Mouse (Mus musculus) midbrain, embryonic 11.5 days (tissue): ENCODE results near the gene Ltbr. TPM values are rescaled to one million over a fixed set of nuclear protein-coding genes. Genes with fewer than 3 reads are reported as not detected.

ENCODE experiments used
- ATAC-seq: fragments of 200-750 bp; cut with Nextera tagmentation; 2 replicates; pipeline ENCODE4 v1.8.0; 2017; ENCODE audit warnings: moderate TSS enrichment, moderate library complexity; ENCODE audit not compliant: low FRiP score
- DNase-seq: peaks from one replicate; pipeline ENCODE4 v3.0.0; 2015; ENCODE audit warnings: low spot score; ENCODE audit errors: missing footprints
- H3K27ac ChIP-seq: fragments of 300-500 bp; sonication (generic); 2 replicates; pipeline ENCODE4 v1.5.1; 2014; ENCODE audit warnings: low read depth, low read length
- H3K27me3 ChIP-seq: fragments of 300-500 bp; sonication (generic); 2 replicates; pipeline ENCODE4 v1.6.1; 2014; ENCODE audit warnings: mild to moderate bottlenecking, low read length, moderate library complexity, mixed read lengths; ENCODE audit not compliant: control insufficient read depth, insufficient read depth
- H3K36me3 ChIP-seq: fragments of 300-500 bp; sonication (generic); 2 replicates; pipeline ENCODE4 v1.6.1; 2014; ENCODE audit warnings: mild to moderate bottlenecking, low read length, moderate library complexity, mixed read lengths; ENCODE audit not compliant: control insufficient read depth, insufficient read depth
- H3K4me1 ChIP-seq: fragments of 300-500 bp; sonication (generic); 2 replicates; pipeline ENCODE4 v1.6.1; 2014; ENCODE audit warnings: low read length; ENCODE audit not compliant: control insufficient read depth, insufficient read depth
- H3K4me2 ChIP-seq: fragments of 300-500 bp; sonication (generic); 2 replicates; pipeline ENCODE4 v1.6.1; 2014; ENCODE audit warnings: mild to moderate bottlenecking, moderate library complexity
- H3K4me3 ChIP-seq: fragments of 300-500 bp; sonication (generic); 2 replicates; pipeline ENCODE4 v1.5.1; 2014; ENCODE audit warnings: low read depth, low read length
- H3K9ac ChIP-seq: fragments of 300-500 bp; sonication (generic); 2 replicates; pipeline ENCODE4 v1.6.1; 2014; ENCODE audit warnings: low read length
- H3K9me3 ChIP-seq: fragments of 300-500 bp; sonication (generic); 2 replicates; pipeline ENCODE4 v1.6.1; 2016; ENCODE audit warnings: low read length; ENCODE audit not compliant: control insufficient read depth
- WGBS: fragments of 180-500 bp; shearing (Covaris S2); extraction: QIAGEN DNeasy Blood & Tissue Kit; methylation state at CpG from one replicate; pipeline ENCODE4 v1.1.7; 2014; 5-methylcytosine and 5-hydroxymethylcytosine counted together
- polyA plus RNA-seq: library from polyadenylated mRNA; unstranded; fragments of >200 nt; fragmentation: Nextera tagmentation; extraction: Ambion mirVana; gene quantifications from 2 replicates; pipeline ENCODE4 v1.2.1, GENCODE M21; 2014

Gene Ltbr
- polyA plus RNA-seq, 1 experiment from 2014 or later, result 18.0 TPM

DNA sequence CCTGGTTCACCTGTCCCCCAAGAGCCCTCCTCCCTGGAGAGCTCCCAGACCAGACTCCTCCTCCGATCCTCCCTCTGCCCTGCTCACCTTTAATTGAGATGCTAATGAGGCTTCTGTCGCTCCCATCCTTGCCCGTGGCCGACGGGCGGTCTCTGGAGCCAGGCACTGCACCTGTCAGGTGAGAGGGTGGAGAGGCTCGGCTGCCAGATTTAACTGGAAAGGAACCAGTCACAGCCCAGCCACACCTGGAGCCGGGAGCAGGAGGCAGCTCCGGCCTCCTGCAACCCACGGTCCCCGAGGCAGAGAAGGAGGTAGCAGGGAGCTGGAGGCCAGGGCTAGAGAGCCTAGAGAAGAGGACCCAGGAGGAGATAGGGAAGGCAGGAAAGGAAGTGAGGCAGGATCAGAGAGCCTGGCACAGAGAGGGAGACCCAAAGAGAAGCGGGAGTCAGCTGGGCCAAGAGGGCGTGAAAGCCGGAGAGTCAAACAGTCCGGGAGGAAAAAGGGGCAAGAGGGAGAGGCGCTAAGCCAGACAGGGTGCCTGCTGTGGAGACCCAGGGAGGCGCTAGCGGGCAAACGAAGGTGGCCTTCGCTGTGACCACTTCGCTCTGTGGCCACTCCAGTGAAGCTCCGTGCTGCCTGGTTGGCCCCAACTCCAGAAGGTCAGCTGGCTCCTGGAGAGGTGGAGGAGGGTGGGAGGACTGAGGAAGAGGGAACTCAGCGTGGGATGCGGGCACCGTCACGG, 7.6 kb upstream of the Ltbr start:
- WGBS, result 6% methylated on average over 26 of the region's 26 CpGs
- Histone ChIP-seq H3K4me1 (no peaks in the 10 kb centered on the region), H3K9me3 (no peaks in the 10 kb centered on the region), H3K4me3 (no peak overlapping the region), H3K9ac (no peak overlapping the region), H3K4me2 (no peak overlapping the region), H3K36me3 (no peaks in the 10 kb centered on the region), H3K27ac (no peak overlapping the region), H3K27me3 (peaks cover 28% of the 10 kb centered on the region)
- no peak for ATAC-seq
- DNase-seq, result peak; percentile 85

DNA sequence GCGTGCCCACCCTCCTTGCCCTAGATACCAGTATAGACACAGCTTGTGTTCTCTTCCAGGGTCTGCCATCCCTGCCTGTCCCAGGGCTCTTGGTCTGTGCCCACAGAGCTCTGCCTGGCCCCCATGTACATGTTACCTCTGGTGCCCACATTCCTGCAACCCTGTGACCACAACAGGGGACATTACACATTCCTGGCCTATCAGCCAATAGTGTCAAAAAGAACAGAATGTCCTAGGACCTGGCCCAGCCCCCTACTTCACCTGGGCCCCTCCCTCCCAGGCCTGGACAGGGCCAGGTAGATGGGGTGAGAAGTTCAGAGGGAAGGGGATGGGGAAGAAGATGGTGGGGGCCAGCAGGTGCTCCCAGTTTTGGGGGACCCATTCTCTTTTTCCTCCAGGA, 6.6 kb upstream of the Ltbr start, which contains the start of gene Scnn1a:
Gene Scnn1a, plus strand, starts transcription at position 337 of the 400 bp plus-strand sequence.
- no peak within 1 kb of the TSS for H3K4me3 ChIP-seq
- H3K36me3 ChIP-seq, result no peaks in the 10 kb centered on the region
- DNase-seq (peak; percentile 60), ATAC-seq (0 out of 2 replicates have a peak, but pooled peaks have one; percentile 14)
- no peak within 1 kb of the TSS for H3K27ac ChIP-seq
- peaks cover 28% of the 10 kb centered on the region for H3K27me3 ChIP-seq
- H3K4me2 ChIP-seq, result no peak within 1 kb of the TSS
- H3K9me3 ChIP-seq, result no peaks in the 10 kb centered on the region
- no peaks in the 10 kb centered on the region for H3K4me1 ChIP-seq
- WGBS, result 89% methylated on average over 1 of the region's 1 CpGs
- no peak within 1 kb of the TSS for H3K9ac ChIP-seq

DNA sequence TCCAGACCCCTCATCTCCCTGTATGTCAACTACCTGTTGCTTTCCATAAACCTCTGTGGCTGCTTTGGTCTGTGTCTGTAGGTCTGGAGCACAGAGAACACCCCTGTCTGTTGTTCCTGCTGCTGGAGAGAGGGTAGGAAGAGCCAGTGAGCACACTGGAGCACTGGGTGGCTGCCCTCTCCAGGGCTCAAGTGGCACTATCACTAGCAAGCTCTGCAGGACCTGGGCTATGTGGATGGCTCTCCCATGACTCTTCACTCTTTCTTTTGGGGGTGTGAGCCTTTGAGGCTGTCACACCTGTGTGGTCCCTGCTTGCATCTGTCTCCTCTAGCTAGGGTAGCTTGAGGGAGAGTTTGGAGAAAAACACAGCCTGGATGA, 6.2 kb upstream of the Ltbr start:
- Histone ChIP-seq H3K4me1 (no peaks in the 10 kb centered on the region), H3K4me2 (no peak overlapping the region)

DNA sequence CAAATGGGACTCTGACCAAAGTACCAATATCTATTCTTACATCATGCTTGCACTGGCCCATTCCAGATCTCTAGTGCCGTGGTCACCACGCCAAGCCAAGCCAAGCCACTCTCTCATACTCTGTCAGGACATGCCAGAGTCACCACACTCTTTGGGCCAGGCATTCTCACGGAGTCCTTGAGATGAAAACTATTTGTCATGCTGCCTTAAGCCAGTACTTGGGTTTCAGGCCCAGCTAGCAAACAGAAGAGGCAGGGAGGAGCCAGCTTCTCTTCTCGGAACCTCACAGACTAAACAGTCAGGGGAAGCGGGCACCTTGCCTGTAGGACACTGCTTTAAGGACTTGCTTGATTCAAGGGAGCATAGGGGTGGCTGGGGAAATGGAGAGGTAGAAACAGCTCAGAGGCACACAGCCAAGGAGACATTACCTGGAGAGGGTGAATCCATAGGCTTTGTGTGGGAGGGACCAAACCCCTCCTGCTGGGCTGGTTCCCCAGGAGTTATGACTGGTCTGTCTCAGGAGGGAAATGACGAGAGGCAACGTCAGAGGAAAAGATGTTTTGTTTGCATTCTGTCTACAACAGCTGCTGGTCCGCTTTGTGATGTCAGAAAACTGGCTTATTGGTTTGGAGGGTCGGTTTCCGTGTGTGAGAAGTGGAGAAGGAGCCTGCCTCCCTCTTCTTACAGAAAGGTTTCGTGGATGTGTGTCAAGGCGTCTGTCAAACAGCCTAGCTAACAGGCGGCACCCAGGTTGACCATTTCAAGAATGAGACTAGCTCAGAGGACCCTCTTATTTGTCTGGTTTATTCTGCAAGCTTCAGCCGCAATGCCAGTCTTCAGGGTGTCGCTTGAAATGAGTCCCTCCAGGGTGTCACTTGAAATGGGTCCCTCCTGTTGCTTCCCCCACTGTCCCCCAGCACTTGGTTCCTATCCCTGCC, 5.6 kb upstream of the Ltbr start:
- H3K27me3 ChIP-seq, result peaks cover 28% of the 10 kb centered on the region
- no peaks in the 10 kb centered on the region for H3K9me3 ChIP-seq
- WGBS, result 72% methylated on average over 15 of the region's 15 CpGs
- H3K4me3 ChIP-seq, result no peak overlapping the region
- DNase-seq (peak; percentile 85), ATAC-seq (no peak)
- H3K36me3 ChIP-seq, result no peaks in the 10 kb centered on the region
- H3K9ac ChIP-seq, result no peak overlapping the region
- peaks cover under 1% of the 10 kb centered on the region for H3K4me1 ChIP-seq
- H3K4me2 ChIP-seq, result no peak overlapping the region
- no peak overlapping the region for H3K27ac ChIP-seq

More for the DNA sequence above, 6.2 kb upstream of the Ltbr start:
- no peak overlapping the region for H3K4me3 ChIP-seq
- no peaks in the 10 kb centered on the region for H3K9me3 ChIP-seq
- H3K9ac ChIP-seq, result no peak overlapping the region
- no peak for ATAC-seq
- peak; percentile 73 for DNase-seq
- H3K27ac ChIP-seq, result no peak overlapping the region
- H3K27me3 ChIP-seq, result peaks cover 28% of the 10 kb centered on the region
- no peaks in the 10 kb centered on the region for H3K36me3 ChIP-seq

DNA sequence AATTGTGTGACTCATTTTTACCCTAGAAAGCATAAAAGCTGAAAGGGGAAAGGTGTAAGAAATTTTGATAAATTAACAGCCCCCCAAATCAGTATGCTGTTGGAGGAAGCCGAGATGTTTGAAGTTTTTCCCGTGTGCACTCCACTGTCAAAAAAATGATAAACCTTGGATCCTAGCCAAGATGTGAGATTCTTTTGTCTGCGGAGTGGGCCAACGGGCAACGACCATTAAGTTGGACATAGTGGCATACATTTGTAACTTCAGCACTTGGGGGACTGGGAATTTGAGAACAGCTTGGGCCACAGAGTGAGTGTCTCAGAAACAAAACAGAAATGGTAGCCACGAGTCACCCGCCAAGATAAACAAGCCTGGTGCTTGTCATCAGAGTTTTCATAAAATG, 3.4 kb upstream of the Ltbr start:
- ATAC-seq, result no peak
- peak; percentile 37 for DNase-seq
- WGBS, result 83% methylated on average over 7 of the region's 7 CpGs
- Histone ChIP-seq H3K36me3 (no peaks in the 10 kb centered on the region), H3K4me2 (no peak overlapping the region), H3K4me1 (peaks cover 19% of the 10 kb centered on the region), H3K27me3 (peaks cover 21% of the 10 kb centered on the region), H3K27ac (no peak overlapping the region), H3K9ac (no peak overlapping the region), H3K9me3 (no peaks in the 10 kb centered on the region), H3K4me3 (no peak overlapping the region)

DNA sequence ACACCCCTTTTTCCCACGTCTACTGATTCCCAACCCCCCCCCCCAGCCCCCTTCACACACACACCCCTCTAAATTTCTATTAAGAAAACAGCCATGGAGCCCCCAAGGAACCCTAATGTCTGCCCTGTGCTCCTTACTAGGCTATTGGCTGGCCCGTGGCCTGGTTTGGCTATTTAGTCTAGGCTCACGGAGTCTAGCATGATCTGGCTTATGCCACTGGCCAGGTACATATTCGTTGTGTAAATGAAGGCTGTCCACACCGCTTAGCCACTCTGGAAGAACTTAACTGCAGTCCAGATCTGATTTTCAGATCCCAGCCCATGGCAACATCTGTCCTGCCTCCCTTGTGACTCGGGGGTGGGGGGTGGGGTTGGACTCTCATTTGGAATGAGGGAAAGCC, 1.1 kb upstream of the Ltbr start:
- Histone ChIP-seq H3K27ac (no peak overlapping the region), H3K36me3 (no peaks in the 10 kb centered on the region), H3K9me3 (no peaks in the 10 kb centered on the region), H3K4me3 (no peak overlapping the region), H3K27me3 (peaks cover under 1% of the 10 kb centered on the region; the same call in 1 of the 2 replicates), H3K4me2 (no peak overlapping the region), H3K4me1 (peaks cover 19% of the 10 kb centered on the region), H3K9ac (no peak overlapping the region)
- 86% methylated on average over 6 of the region's 6 CpGs for WGBS
- ATAC-seq, result no peak
- DNase-seq, result no peak

DNA sequence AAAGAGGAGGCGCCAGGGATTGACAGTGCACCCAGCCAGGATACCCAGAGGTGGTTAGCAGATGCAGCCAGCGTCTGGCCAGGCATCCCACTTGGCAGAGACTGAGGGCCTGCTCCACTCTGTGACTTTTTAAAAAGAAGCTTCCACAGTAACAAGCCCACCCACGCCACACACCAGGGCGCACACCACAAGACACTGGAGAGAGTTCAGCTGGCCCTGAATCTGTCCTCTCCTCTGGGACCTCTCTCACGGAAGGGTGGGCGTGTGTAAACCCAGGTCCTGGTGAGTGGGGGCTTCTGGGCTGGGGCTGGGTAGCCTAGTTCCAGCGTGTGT, 512 bp upstream of the Ltbr start:
- peak; percentile 57; the same call in 1 of the 2 replicates for ATAC-seq

DNA sequence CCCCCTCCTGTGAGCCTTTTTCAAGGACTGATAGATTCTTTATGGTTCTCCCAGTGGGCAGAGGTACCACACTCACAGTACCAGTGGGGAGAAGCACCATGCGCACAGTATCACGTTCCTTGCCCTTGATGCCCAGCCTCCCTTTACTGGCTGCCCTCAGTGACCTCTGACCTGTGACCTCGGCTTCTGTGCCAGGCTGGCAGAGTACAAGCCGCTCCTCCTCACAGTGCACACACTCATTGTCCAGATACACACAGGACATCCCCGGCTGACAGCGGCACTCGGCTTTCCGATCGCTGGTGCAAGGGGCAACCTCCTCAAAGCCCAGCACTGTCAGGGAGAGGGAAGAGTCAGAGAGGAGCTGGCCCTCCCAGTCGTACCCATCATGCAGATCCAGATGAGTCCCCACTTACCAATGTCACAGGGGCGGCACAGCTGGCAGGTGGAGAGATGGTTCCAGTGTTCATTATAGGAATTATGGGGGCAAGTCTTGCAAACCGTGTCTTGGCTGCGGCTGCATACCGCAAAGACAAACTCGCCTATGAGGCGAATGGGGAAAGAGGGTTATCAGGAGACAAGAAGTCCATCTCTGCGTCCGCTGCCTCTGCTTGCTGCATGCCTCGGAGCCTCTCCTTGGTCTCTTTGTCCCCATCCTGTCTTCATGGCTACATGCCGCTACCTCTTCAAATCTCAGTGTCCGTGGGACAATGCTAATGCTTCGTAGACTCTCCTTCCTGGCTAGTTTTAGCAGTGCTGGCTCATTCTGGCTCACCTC, 917 bp downstream of the Ltbr start:
- peak overlapping the region; percentile 81 for H3K9ac ChIP-seq
- whole genome bisulfite sequencing, result 64% methylated on average over 22 of the region's 22 CpGs
- H3K4me3 ChIP-seq, result peak overlapping the region; percentile 37
- H3K9me3 ChIP-seq, result no peaks in the 10 kb centered on the region
- ATAC-seq (no peak), DNase-seq (peak; percentile 88)
- H3K4me2 ChIP-seq, result peak overlapping the region; percentile 48
- no peaks in the 10 kb centered on the region for H3K27me3 ChIP-seq
- peaks cover 21% of the 10 kb centered on the region for H3K4me1 ChIP-seq
- no peaks in the 10 kb centered on the region for H3K36me3 ChIP-seq
- no peak overlapping the region for H3K27ac ChIP-seq

More for the DNA sequence above, 512 bp upstream of the Ltbr start:
- no peaks in the 10 kb centered on the region for H3K27me3 ChIP-seq
- H3K4me3 ChIP-seq, result peak overlapping the region; percentile 37; the same call in 1 of the 2 replicates
- H3K9ac ChIP-seq, result peak overlapping the region; percentile 81
- no peaks in the 10 kb centered on the region for H3K9me3 ChIP-seq
- DNase-seq, result no peak
- peaks cover 19% of the 10 kb centered on the region for H3K4me1 ChIP-seq
- H3K27ac ChIP-seq, result no peak overlapping the region
- peak overlapping the region; percentile 48 for H3K4me2 ChIP-seq
- 55% methylated on average over 7 of the region's 7 CpGs for WGBS
- no peaks in the 10 kb centered on the region for H3K36me3 ChIP-seq
